Mouse (Mus musculus): ENCODE results near the gene Spata21. TPM values are rescaled to one million over a fixed set of nuclear protein-coding genes. Genes with fewer than 3 reads are reported as not detected.

The Spata21 gene
- polyA plus RNA-seq, 1 experiment from 2014 or later = 0.08 TPM

DNA sequence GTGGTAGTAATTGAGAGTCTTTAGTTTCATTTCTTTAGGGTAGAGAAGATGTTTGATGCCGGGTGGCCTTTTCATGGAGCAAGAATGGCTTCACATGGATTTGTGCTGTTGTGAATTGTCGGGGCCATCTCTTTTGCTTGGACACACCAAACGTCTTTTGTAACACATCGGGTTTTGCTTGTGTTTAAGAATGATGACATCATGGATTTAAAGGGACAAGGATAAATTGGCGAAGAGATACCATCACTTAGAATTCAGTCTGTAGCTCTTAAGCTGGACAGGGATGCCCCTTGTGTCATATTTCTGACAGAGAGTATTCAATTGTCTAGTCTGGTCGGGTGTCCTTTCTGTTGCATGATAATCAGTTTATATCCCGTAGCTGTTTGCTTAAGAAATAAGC is 61.0 kb downstream of the Spata21 start:
- ATAC-seq (ENCODE audit: insufficient read depth, low FRiP score) = no peak
- Histone ChIP-seq H3K9ac (ENCODE audit: low read length) (peak overlapping the region; percentile 100), H3K4me2 (ENCODE audit: low read depth, low read length) (peak overlapping the region; percentile 68), H3K36me3 (ENCODE audit: control insufficient read depth, insufficient read depth, low read length) (no peaks in the 10 kb centered on the region), H3K4me3 (replicated peaks; ENCODE audit: low read length) (peak overlapping the region; percentile 99), H3K9me3 (replicated peaks; ENCODE audit: control insufficient read depth, low read length) (no peaks in the 10 kb centered on the region), H3K27ac (ENCODE audit: low read length) (no peak overlapping the region), H3K27me3 (ENCODE audit: control insufficient read depth, insufficient read depth, low read length) (no peaks in the 10 kb centered on the region), H3K4me1 (ENCODE audit: control insufficient read depth, insufficient read depth, low read length) (peaks cover 15% of the 10 kb centered on the region)
- 20% methylated on average over 7 of the region's 7 CpGs for WGBS

DNA sequence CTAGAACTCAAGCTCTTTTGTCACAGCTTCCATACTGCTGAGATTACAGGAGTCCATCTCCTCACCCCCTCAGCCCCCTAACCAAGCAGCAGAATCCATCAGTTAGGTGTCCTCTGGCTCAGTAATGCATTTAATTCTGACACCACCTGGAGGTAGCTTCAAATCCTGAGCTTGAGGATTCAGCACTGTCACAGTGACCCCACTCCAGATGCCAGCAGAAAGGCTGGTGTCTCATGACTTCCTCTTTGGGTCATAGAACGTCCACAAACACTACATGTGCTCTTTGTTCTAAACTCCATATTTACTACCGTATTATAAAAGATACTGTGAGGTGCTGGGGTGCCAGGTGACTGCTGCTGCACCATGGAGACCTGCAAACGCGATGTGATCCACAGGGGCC is 69.4 kb downstream of the Spata21 start:
- H3K27ac ChIP-seq (ENCODE audit: low read length) = no peak overlapping the region
- no peak overlapping the region for H3K4me3 ChIP-seq (replicated peaks; ENCODE audit: low read length)
- ATAC-seq (ENCODE audit: insufficient read depth, low FRiP score) = no peak
- H3K4me1 ChIP-seq (ENCODE audit: control insufficient read depth, insufficient read depth, low read length) = peaks cover 21% of the 10 kb centered on the region
- WGBS = 74% methylated on average over 4 of the region's 4 CpGs
- H3K36me3 ChIP-seq (ENCODE audit: control insufficient read depth, insufficient read depth, low read length) = no peaks in the 10 kb centered on the region
- H3K9ac ChIP-seq (ENCODE audit: low read length) = no peak overlapping the region
- no peak overlapping the region for H3K4me2 ChIP-seq (ENCODE audit: low read depth, low read length)
- H3K27me3 ChIP-seq (ENCODE audit: control insufficient read depth, insufficient read depth, low read length) = no peaks in the 10 kb centered on the region
- no peaks in the 10 kb centered on the region for H3K9me3 ChIP-seq (replicated peaks; ENCODE audit: control insufficient read depth, low read length)

DNA sequence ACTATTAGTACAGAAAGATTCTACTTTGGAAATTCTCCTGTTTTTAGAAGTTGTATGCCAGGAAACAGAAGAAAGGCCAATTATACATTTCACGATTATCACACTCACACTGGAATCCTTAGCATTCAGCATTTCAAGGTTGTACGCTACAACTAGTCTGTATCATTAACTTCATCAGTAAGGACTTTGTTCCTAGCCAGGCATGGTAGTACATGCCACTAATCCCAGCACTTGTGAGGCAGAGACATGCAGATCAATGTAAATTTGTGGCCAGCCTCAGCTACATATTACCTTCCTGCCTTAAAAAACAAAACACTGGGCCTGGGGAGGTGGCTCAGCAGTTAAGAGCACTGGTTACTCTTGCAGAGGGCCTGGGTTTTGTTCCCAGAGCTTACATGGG is 70.5 kb downstream of the Spata21 start:
- Histone ChIP-seq H3K9ac (ENCODE audit: low read length) (no peak overlapping the region), H3K27me3 (ENCODE audit: control insufficient read depth, insufficient read depth, low read length) (no peaks in the 10 kb centered on the region), H3K4me2 (ENCODE audit: low read depth, low read length) (no peak overlapping the region), H3K27ac (ENCODE audit: low read length) (peak overlapping the region; percentile 61), H3K4me1 (ENCODE audit: control insufficient read depth, insufficient read depth, low read length) (peaks cover 21% of the 10 kb centered on the region), H3K36me3 (ENCODE audit: control insufficient read depth, insufficient read depth, low read length) (no peaks in the 10 kb centered on the region), H3K4me3 (replicated peaks; ENCODE audit: low read length) (no peak overlapping the region), H3K9me3 (replicated peaks; ENCODE audit: control insufficient read depth, low read length) (no peaks in the 10 kb centered on the region)
- 79% methylated on average over 2 of the region's 2 CpGs for WGBS
- ATAC-seq (ENCODE audit: insufficient read depth, low FRiP score) = no peak

DNA sequence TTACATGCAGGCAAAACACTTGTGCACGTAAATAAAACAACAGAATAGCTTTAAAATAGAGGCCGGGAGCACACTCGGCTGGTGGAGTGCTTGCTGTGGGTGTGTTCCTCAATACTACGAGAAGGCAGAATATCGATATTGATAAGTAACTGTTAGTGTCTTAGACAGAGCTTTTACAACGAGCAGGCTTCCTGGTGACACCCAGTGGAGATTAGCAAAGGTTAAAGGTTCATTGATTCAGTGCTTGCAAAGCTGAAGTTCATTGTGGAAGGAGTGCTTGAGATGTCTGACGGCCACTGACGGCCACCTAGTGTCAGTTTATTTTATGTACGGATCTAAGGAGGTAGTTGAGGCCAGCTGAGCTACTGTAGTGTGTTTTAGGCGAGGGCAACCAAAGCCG is 71.0 kb downstream of the Spata21 start:
- Histone ChIP-seq H3K9ac (ENCODE audit: low read length) (no peak overlapping the region), H3K27me3 (ENCODE audit: control insufficient read depth, insufficient read depth, low read length) (no peaks in the 10 kb centered on the region), H3K4me3 (replicated peaks; ENCODE audit: low read length) (no peak overlapping the region), H3K4me2 (ENCODE audit: low read depth, low read length) (no peak overlapping the region), H3K9me3 (replicated peaks; ENCODE audit: control insufficient read depth, low read length) (no peaks in the 10 kb centered on the region), H3K27ac (ENCODE audit: low read length) (peak overlapping the region; percentile 61), H3K4me1 (ENCODE audit: control insufficient read depth, insufficient read depth, low read length) (peaks cover 21% of the 10 kb centered on the region), H3K36me3 (ENCODE audit: control insufficient read depth, insufficient read depth, low read length) (no peaks in the 10 kb centered on the region)
- WGBS = 41% methylated on average over 11 of the region's 11 CpGs
- ATAC-seq (ENCODE audit: insufficient read depth, low FRiP score) = peak; percentile 25; the same call in 1 of the 2 replicates

DNA sequence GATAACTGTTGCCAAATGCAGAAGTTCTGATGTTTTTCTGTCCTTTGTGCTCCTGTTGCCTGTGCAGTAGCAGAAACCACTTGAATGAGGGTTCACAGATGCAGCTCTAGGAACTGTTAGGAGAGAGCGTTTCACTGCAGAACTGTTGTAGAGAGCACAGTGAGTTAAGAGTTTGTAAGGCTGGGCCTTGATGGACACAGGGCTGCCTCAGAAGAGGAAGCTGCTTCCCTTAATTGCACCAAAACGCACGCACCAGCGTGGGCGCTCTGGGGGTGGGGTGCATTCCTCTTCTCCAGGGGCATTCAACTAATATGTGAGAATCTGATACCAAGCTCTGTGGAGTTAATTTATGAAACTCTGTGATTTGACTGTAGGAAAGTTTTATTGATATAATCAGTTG is 71.5 kb downstream of the Spata21 start:
- no peak overlapping the region for H3K4me2 ChIP-seq (ENCODE audit: low read depth, low read length)
- 36% methylated on average over 5 of the region's 5 CpGs for WGBS
- ATAC-seq (ENCODE audit: insufficient read depth, low FRiP score) = no peak

DNA sequence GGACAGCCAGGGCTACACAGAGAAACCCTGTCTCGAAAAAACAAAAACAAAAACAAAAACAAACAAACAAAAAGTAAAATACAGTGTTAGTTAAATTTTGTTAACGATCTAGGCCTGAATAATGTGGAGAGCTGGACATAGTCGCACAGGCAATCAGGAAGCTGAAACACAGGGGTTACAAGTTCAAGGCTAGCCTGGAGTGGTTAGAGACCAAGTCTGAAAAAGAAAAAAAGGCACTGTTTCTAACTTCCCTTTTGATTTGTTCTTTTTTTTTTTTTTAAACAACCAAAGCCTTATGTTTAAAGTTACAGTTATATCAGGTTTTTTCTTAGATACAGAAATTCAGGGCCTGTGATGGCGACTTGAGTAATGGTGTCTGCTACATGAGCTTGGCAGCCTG is 72.1 kb downstream of the Spata21 start:
- Histone ChIP-seq H3K27me3 (ENCODE audit: control insufficient read depth, insufficient read depth, low read length) (no peaks in the 10 kb centered on the region), H3K4me2 (ENCODE audit: low read depth, low read length) (no peak overlapping the region), H3K9me3 (replicated peaks; ENCODE audit: control insufficient read depth, low read length) (no peaks in the 10 kb centered on the region), H3K36me3 (ENCODE audit: control insufficient read depth, insufficient read depth, low read length) (no peaks in the 10 kb centered on the region), H3K4me3 (replicated peaks; ENCODE audit: low read length) (no peak overlapping the region), H3K4me1 (ENCODE audit: control insufficient read depth, insufficient read depth, low read length) (peaks cover 18% of the 10 kb centered on the region), H3K27ac (ENCODE audit: low read length) (no peak overlapping the region), H3K9ac (ENCODE audit: low read length) (no peak overlapping the region)
- no peak for ATAC-seq (ENCODE audit: insufficient read depth, low FRiP score)
- WGBS = 76% methylated on average over 4 of the region's 4 CpGs

More for the DNA sequence above, 71.5 kb downstream of the Spata21 start:
- Histone ChIP-seq H3K27me3 (ENCODE audit: control insufficient read depth, insufficient read depth, low read length) (no peaks in the 10 kb centered on the region), H3K9me3 (replicated peaks; ENCODE audit: control insufficient read depth, low read length) (no peaks in the 10 kb centered on the region), H3K4me3 (replicated peaks; ENCODE audit: low read length) (no peak overlapping the region), H3K9ac (ENCODE audit: low read length) (no peak overlapping the region), H3K4me1 (ENCODE audit: control insufficient read depth, insufficient read depth, low read length) (peaks cover 21% of the 10 kb centered on the region), H3K27ac (ENCODE audit: low read length) (peak overlapping the region; percentile 61), H3K36me3 (ENCODE audit: control insufficient read depth, insufficient read depth, low read length) (no peaks in the 10 kb centered on the region)

DNA sequence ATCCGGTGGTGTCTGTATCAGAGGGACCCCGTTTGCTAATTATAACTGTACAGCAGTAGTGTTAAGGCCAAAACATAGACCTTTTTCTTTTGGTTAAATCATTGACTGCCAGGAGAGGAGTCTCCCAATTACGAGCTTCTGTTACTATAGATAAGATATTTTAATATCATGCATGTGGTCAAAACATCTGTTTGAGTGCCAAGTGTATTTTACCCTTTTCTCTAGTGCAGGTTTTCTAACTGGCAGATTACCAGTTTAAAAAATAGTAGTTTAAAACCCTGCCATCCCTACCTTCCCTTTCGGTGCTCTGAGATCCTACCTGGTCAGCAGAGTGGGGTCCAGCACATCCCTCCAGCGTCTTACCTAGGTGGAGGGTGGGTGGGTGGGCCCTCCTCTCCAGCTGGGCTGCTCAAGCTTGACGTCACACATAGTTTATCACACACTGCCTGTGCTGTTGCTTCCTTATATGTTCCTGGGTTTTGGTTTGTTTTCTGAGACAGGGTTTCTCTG is 73.6 kb downstream of the Spata21 start:
- H3K4me1 ChIP-seq (ENCODE audit: control insufficient read depth, insufficient read depth, low read length) = peaks cover 18% of the 10 kb centered on the region
- ATAC-seq (ENCODE audit: insufficient read depth, low FRiP score) = no peak
- no peak overlapping the region for H3K9ac ChIP-seq (ENCODE audit: low read length)
- no peaks in the 10 kb centered on the region for H3K27me3 ChIP-seq (ENCODE audit: control insufficient read depth, insufficient read depth, low read length)
- no peaks in the 10 kb centered on the region for H3K9me3 ChIP-seq (replicated peaks; ENCODE audit: control insufficient read depth, low read length)
- H3K4me3 ChIP-seq (replicated peaks; ENCODE audit: low read length) = no peak overlapping the region
- no peak overlapping the region for H3K27ac ChIP-seq (ENCODE audit: low read length)
- 81% methylated on average over 6 of the region's 6 CpGs for WGBS
- H3K36me3 ChIP-seq (ENCODE audit: control insufficient read depth, insufficient read depth, low read length) = no peaks in the 10 kb centered on the region
- H3K4me2 ChIP-seq (ENCODE audit: low read depth, low read length) = no peak overlapping the region

Other genes starting within 250 kb of the Spata21 start
- gene Padi1, start 242.6 kb upstream of the Spata21 start, polyA plus RNA-seq (2015; fragmentation: Nextera tagmentation; extraction: Ambion mirVana) = 0.31 and 0.91 TPM in 2 replicates
- 3.2 and 4.0 TPM in 2 replicates for gene Padi2, start 182.0 kb upstream of the Spata21 start, polyA plus RNA-seq (2015; fragmentation: Nextera tagmentation; extraction: Ambion mirVana)
- gene Sdhb, start 127.1 kb upstream of the Spata21 start, polyA plus RNA-seq (2015; fragmentation: Nextera tagmentation; extraction: Ambion mirVana) = 399 and 401 TPM in 2 replicates
- 37.9 and 41.7 TPM in 2 replicates for gene Atp13a2, start 101.5 kb upstream of the Spata21 start, polyA plus RNA-seq (2015; fragmentation: Nextera tagmentation; extraction: Ambion mirVana)
- 423 and 500 TPM in 2 replicates for gene Mfap2, start 77.9 kb upstream of the Spata21 start, polyA plus RNA-seq (2015; fragmentation: Nextera tagmentation; extraction: Ambion mirVana)
- gene Crocc, start 27.8 kb upstream of the Spata21 start, polyA plus RNA-seq (2015; fragmentation: Nextera tagmentation; extraction: Ambion mirVana) = 2.8 and 3.0 TPM in 2 replicates
- 97.5 and 102 TPM in 2 replicates for gene Necap2, start 10.0 kb upstream of the Spata21 start, polyA plus RNA-seq (2015; fragmentation: Nextera tagmentation; extraction: Ambion mirVana)
- 51.6 and 53.0 TPM in 2 replicates for gene Szrd1, start 51.4 kb downstream of the Spata21 start, polyA plus RNA-seq (2015; fragmentation: Nextera tagmentation; extraction: Ambion mirVana)
- gene Fbxo42, start 59.6 kb downstream of the Spata21 start, polyA plus RNA-seq (2015; fragmentation: Nextera tagmentation; extraction: Ambion mirVana) = 18.3 and 22.0 TPM in 2 replicates
- 5.5 and 5.6 TPM in 2 replicates for gene Rsg1, start 125.6 kb downstream of the Spata21 start, polyA plus RNA-seq (2015; fragmentation: Nextera tagmentation; extraction: Ambion mirVana)
- gene Arhgef19, start 151.2 kb downstream of the Spata21 start, polyA plus RNA-seq (2015; fragmentation: Nextera tagmentation; extraction: Ambion mirVana) = 16.1 and 18.9 TPM in 2 replicates
- gene Epha2, start 212.9 kb downstream of the Spata21 start, polyA plus RNA-seq (2015; fragmentation: Nextera tagmentation; extraction: Ambion mirVana) = 9.5 and 12.1 TPM in 2 replicates